Mouse (Mus musculus): ENCODE data around the gene Gm17334.

DNA sequence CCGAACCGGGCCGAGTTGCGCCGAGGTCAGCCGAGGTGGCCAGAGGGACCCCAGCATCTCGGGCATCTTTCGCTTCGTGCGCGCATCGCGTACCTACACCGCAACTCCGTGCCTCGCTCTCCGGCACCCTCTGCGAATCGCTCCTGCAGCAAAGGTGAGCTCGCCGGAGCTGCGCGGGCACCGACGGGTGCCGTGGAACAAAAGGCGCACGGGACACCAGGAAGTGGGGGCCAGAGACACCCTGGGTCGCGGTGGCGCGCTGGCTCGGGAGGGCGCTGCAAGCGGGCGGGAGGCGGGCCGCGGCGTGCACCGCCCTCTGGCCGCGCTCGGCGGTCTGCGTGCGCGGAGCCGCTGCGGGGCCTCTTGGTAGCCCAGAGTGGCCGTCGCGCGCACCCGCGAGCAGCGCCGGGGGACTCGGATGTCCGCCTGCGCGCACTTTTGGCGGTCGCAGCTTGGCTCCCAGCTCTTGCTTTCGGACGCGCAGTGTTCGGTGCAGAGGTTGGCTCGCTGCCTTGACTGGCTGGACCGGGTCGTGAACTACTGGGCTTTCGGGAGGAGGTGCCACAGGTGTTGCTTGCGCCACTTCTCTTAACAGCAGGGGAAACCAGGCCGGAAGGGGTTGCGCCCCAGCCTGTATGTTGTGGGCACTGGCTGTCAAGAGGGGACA is 2.7 kb downstream of the Gm17334 start:
- TF ChIP-seq CTCF (IDR thresholded peaks at IDR 0.05; ENCODE audit: borderline replicate concordance, control insufficient read depth, extremely low read depth, insufficient read depth, low read length, poor library complexity) (0 out of 2 replicates have a peak, but pooled peaks have one; percentile 23), POLR2A (IDR thresholded peaks at IDR 0.05; ENCODE audit: control insufficient read depth, extremely low read depth, insufficient read depth, low read length, poor library complexity) (no peak)

Measured in thymus, adult 2 months (tissue).